Mouse (Mus musculus): Measurements from ENCODE around the gene Tmem170b. TPM values are rescaled to one million over a fixed set of nuclear protein-coding genes. Genes with fewer than 3 reads are reported as not detected.

Gene Tmem170b
- polyA plus RNA-seq (2011; ENCODE audit: insufficient read length, low read depth, missing spikeins), result 4.9 and 5.6 TPM in 2 replicates

- Histone ChIP-seq H3K4me1 (ENCODE audit: control insufficient read depth, insufficient read depth, low read length) (no peaks in the 10 kb centered on the region), H3K27ac (ENCODE audit: insufficient read depth, low read length) (peak within 1 kb of the TSS; percentile 56), H3K4me3 (ENCODE audit: insufficient read depth, low read length) (peak within 1 kb of the TSS; percentile 98)
- peak; percentile 95 for TF ChIP-seq POLR2A (IDR thresholded peaks at IDR 0.05; ENCODE audit: low read depth, low read length)
- no peak for TF ChIP-seq CTCF (IDR thresholded peaks at IDR 0.05; ENCODE audit: borderline replicate concordance, insufficient read depth, low read length)
Measured at GRCm38 (mm10) chr13:41605099-41606010, at the start of gene Tmem170b. Gene Tmem170b, plus strand, starts transcription at chr13:41605907.

- H3K4me1 ChIP-seq (ENCODE audit: control insufficient read depth, insufficient read depth, low read length), result 0 out of 2 replicates have a peak, but pooled peaks cover 6% of the 10 kb centered on the region
- H3K27ac ChIP-seq (ENCODE audit: insufficient read depth, low read length), result no peak overlapping the region
- no peak overlapping the region for H3K4me3 ChIP-seq (ENCODE audit: insufficient read depth, low read length)
- no peak for TF ChIP-seq CTCF (IDR thresholded peaks at IDR 0.05; ENCODE audit: borderline replicate concordance, insufficient read depth, low read length)
- no peak for TF ChIP-seq POLR2A (IDR thresholded peaks at IDR 0.05; ENCODE audit: low read depth, low read length)
Measured at GRCm38 (mm10) chr13:41561024-41561423, 44.7 kb upstream of the Tmem170b start.

- peak overlapping the region; percentile 45; the same call in 1 of the 2 replicates for H3K27ac ChIP-seq (ENCODE audit: insufficient read depth, low read length)
- no peak overlapping the region for H3K4me3 ChIP-seq (ENCODE audit: insufficient read depth, low read length)
- TF ChIP-seq CTCF (IDR thresholded peaks at IDR 0.05; ENCODE audit: borderline replicate concordance, insufficient read depth, low read length), result no peak
- no peak for TF ChIP-seq POLR2A (IDR thresholded peaks at IDR 0.05; ENCODE audit: low read depth, low read length)
- peaks cover 20% of the 10 kb centered on the region; the same call in 1 of the 2 replicates for H3K4me1 ChIP-seq (ENCODE audit: control insufficient read depth, insufficient read depth, low read length)
Measured at GRCm38 (mm10) chr13:41568421-41568820, 37.3 kb upstream of the Tmem170b start.

- H3K4me1 ChIP-seq (ENCODE audit: control insufficient read depth, insufficient read depth, low read length), result peaks cover 20% of the 10 kb centered on the region; the same call in 1 of the 2 replicates
- TF ChIP-seq CTCF (IDR thresholded peaks at IDR 0.05; ENCODE audit: borderline replicate concordance, insufficient read depth, low read length), result no peak
- no peak for TF ChIP-seq POLR2A (IDR thresholded peaks at IDR 0.05; ENCODE audit: low read depth, low read length)
- H3K27ac ChIP-seq (ENCODE audit: insufficient read depth, low read length), result peak overlapping the region; percentile 45; the same call in 1 of the 2 replicates
- no peak overlapping the region for H3K4me3 ChIP-seq (ENCODE audit: insufficient read depth, low read length)
Measured at GRCm38 (mm10) chr13:41568926-41569325, 36.8 kb upstream of the Tmem170b start.

GRCm38 (mm10) chr13:41569776-41570175 lies 35.9 kb upstream of the Tmem170b start:
- no peak overlapping the region for H3K27ac ChIP-seq (ENCODE audit: insufficient read depth, low read length)
- peaks cover 20% of the 10 kb centered on the region; the same call in 1 of the 2 replicates for H3K4me1 ChIP-seq (ENCODE audit: control insufficient read depth, insufficient read depth, low read length)
- no peak overlapping the region for H3K4me3 ChIP-seq (ENCODE audit: insufficient read depth, low read length)
- no peak for TF ChIP-seq POLR2A (IDR thresholded peaks at IDR 0.05; ENCODE audit: low read depth, low read length)
- TF ChIP-seq CTCF (IDR thresholded peaks at IDR 0.05; ENCODE audit: borderline replicate concordance, insufficient read depth, low read length), result no peak

- H3K27ac ChIP-seq (ENCODE audit: insufficient read depth, low read length), result no peak overlapping the region
- no peak overlapping the region for H3K4me3 ChIP-seq (ENCODE audit: insufficient read depth, low read length)
- peaks cover 14% of the 10 kb centered on the region; the same call in 1 of the 2 replicates for H3K4me1 ChIP-seq (ENCODE audit: control insufficient read depth, insufficient read depth, low read length)
- TF ChIP-seq CTCF (IDR thresholded peaks at IDR 0.05; ENCODE audit: borderline replicate concordance, insufficient read depth, low read length) (no peak), POLR2A (IDR thresholded peaks at IDR 0.05; ENCODE audit: low read depth, low read length) (no peak)
Measured at GRCm38 (mm10) chr13:41571368-41572350, 34.0 kb upstream of the Tmem170b start.

GRCm38 (mm10) chr13:41572351-41572735 lies 33.4 kb upstream of the Tmem170b start:
- Histone ChIP-seq H3K27ac (ENCODE audit: insufficient read depth, low read length) (no peak overlapping the region), H3K4me1 (ENCODE audit: control insufficient read depth, insufficient read depth, low read length) (peaks cover 14% of the 10 kb centered on the region; the same call in 1 of the 2 replicates), H3K4me3 (ENCODE audit: insufficient read depth, low read length) (no peak overlapping the region)
- TF ChIP-seq CTCF (IDR thresholded peaks at IDR 0.05; ENCODE audit: borderline replicate concordance, insufficient read depth, low read length), result no peak
- TF ChIP-seq POLR2A (IDR thresholded peaks at IDR 0.05; ENCODE audit: low read depth, low read length), result no peak

GRCm38 (mm10) chr13:41573126-41573846 lies 32.4 kb upstream of the Tmem170b start:
- no peak overlapping the region for H3K27ac ChIP-seq (ENCODE audit: insufficient read depth, low read length)
- H3K4me1 ChIP-seq (ENCODE audit: control insufficient read depth, insufficient read depth, low read length), result peaks cover 12% of the 10 kb centered on the region; the same call in 1 of the 2 replicates
- no peak overlapping the region for H3K4me3 ChIP-seq (ENCODE audit: insufficient read depth, low read length)
- no peak for TF ChIP-seq CTCF (IDR thresholded peaks at IDR 0.05; ENCODE audit: borderline replicate concordance, insufficient read depth, low read length)
- no peak for TF ChIP-seq POLR2A (IDR thresholded peaks at IDR 0.05; ENCODE audit: low read depth, low read length)

Data from embryonic fibroblast, embryonic 13.5 days (primary cell).